Mouse (Mus musculus) intestine, postnatal 0 days (tissue): ENCODE measurements around the gene Hyal3. TPM values are rescaled to one million over a fixed set of nuclear protein-coding genes. Genes with fewer than 3 reads are reported as not detected.

Experiments used
- ATAC-seq: fragments of 200-750 bp; cut with Nextera tagmentation; 2 replicates; pipeline ENCODE4 v1.8.0; 2017; ENCODE audit warnings: mild to moderate bottlenecking, moderate TSS enrichment, moderate library complexity
- H3K27ac ChIP-seq: fragments of 300-500 bp; sonication (generic); 2 replicates; pipeline ENCODE4 v1.5.1; 2014; ENCODE audit warnings: mild to moderate bottlenecking, low read depth, low read length, moderate library complexity
- H3K27me3 ChIP-seq: fragments of 300-500 bp; sonication (generic); replicated peaks from 2 replicates; pipeline ENCODE4 v1.6.1; 2014; ENCODE audit warnings: low read length, mixed read lengths; ENCODE audit not compliant: control insufficient read depth, insufficient read depth
- H3K36me3 ChIP-seq: fragments of 300-500 bp; sonication (generic); 2 replicates; pipeline ENCODE4 v1.6.1; 2014; ENCODE audit warnings: mild to moderate bottlenecking, moderate library complexity; ENCODE audit not compliant: control insufficient read depth, insufficient read depth
- H3K4me1 ChIP-seq: fragments of 300-500 bp; sonication (generic); replicated peaks from 2 replicates; pipeline ENCODE4 v1.6.1; 2014; ENCODE audit warnings: antibody characterized with exemption, low read length, mixed read lengths; ENCODE audit not compliant: control insufficient read depth, insufficient read depth
- H3K4me2 ChIP-seq: fragments of 300-500 bp; sonication (generic); replicated peaks from 2 replicates; pipeline ENCODE4 v1.6.1; 2014; ENCODE audit warnings: low read depth, mild to moderate bottlenecking, moderate library complexity
- H3K4me3 ChIP-seq: fragments of 300-500 bp; sonication (generic); 2 replicates; pipeline ENCODE4 v1.5.1; 2014; ENCODE audit warnings: low read depth, low read length
- H3K9ac ChIP-seq: fragments of 300-500 bp; sonication (generic); 2 replicates; pipeline ENCODE4 v1.6.1; 2014; ENCODE audit warnings: mild to moderate bottlenecking, low read depth, low read length
- H3K9me3 ChIP-seq: fragments of 300-500 bp; sonication (generic); 2 replicates; pipeline ENCODE4 v1.6.1; 2016; ENCODE audit warnings: mixed run types; ENCODE audit not compliant: control insufficient read depth
- CTCF ChIP-seq: sonication (generic); IDR thresholded peaks from 2 replicates; pipeline ENCODE4 v1.5.1; 2016; ENCODE audit warnings: low read depth, mild to moderate bottlenecking, control low read depth, antibody characterized with exemption, moderate library complexity
- WGBS: fragments of 180-500 bp; shearing (Covaris S2); extraction: QIAGEN DNeasy Blood & Tissue Kit; methylation state at CpG from one replicate; pipeline ENCODE4 v1.1.7; 2014; 5-methylcytosine and 5-hydroxymethylcytosine counted together
- polyA plus RNA-seq: library from polyadenylated mRNA; unstranded; fragments of >200 nt; fragmentation: Nextera tagmentation; extraction: Ambion mirVana; gene quantifications from 2 replicates; pipeline ENCODE4 v1.2.1, GENCODE M21; 2015

Hyal3 gene
- polyA plus RNA-seq, 1 experiment from 2014 or later, result 0.50 TPM

GRCm38 (mm10) chr9:107635279-107636028 is 54.8 kb downstream of the Hyal3 start, which contains the start of gene Gnai2:
TSS of gene Gnai2 (minus strand) at chr9:107635367.
- 5% methylated on average over 38 of the region's 38 CpGs for WGBS
- Histone ChIP-seq H3K27ac (peak within 1 kb of the TSS; percentile 83), H3K4me1 (0 out of 2 replicates have a peak, but pooled peaks cover 5% of the 10 kb centered on the region), H3K27me3 (no peaks in the 10 kb centered on the region), H3K4me3 (peak within 1 kb of the TSS; percentile 95), H3K36me3 (no peaks in the 10 kb centered on the region), H3K9ac (peak within 1 kb of the TSS; percentile 87), H3K4me2 (peak within 1 kb of the TSS; percentile 97), H3K9me3 (no peaks in the 10 kb centered on the region)
- peak; percentile 7 for TF ChIP-seq CTCF
- ATAC-seq, result peak; percentile 95

Other genes starting within 250 kb of the Hyal3 start
- gene Hemk1, start 242.5 kb upstream of the Hyal3 start, polyA plus RNA-seq, result 5.9 and 8.2 TPM in 2 replicates
- 0.14 and 0.20 TPM in 2 replicates for gene 6430571L13Rik, start 240.2 kb upstream of the Hyal3 start, polyA plus RNA-seq
- 0.14 and 0.22 TPM in 2 replicates for gene Cacna2d2, start 181.2 kb upstream of the Hyal3 start, polyA plus RNA-seq
- gene Tmem115, start 46.9 kb upstream of the Hyal3 start, polyA plus RNA-seq, result 36.3 and 38.0 TPM in 2 replicates
- gene Cyb561d2, start 38.6 kb upstream of the Hyal3 start, polyA plus RNA-seq, result 36.3 and 38.9 TPM in 2 replicates
- gene Nprl2, start 38.6 kb upstream of the Hyal3 start, polyA plus RNA-seq, result 20.0 and 20.7 TPM in 2 replicates
- 4.0 and 5.0 TPM in 2 replicates for gene Zmynd10, start 33.5 kb upstream of the Hyal3 start, polyA plus RNA-seq
- gene Rassf1, start 29.3 kb upstream of the Hyal3 start, polyA plus RNA-seq, result 44.3 and 48.0 TPM in 2 replicates
- 38.7 and 41.6 TPM in 2 replicates for gene Tusc2, start 17.6 kb upstream of the Hyal3 start, polyA plus RNA-seq
- 47.5 and 52.8 TPM in 2 replicates for gene Hyal2, start 12.9 kb upstream of the Hyal3 start, polyA plus RNA-seq
- 2.4 and 2.8 TPM in 2 replicates for gene Hyal1, start 3.9 kb upstream of the Hyal3 start, polyA plus RNA-seq
- gene Naa80, start 1.9 kb upstream of the Hyal3 start, polyA plus RNA-seq, result 20.4 and 21.4 TPM in 2 replicates
- gene Ifrd2, start 6.8 kb downstream of the Hyal3 start, polyA plus RNA-seq, result 36.9 and 38.9 TPM in 2 replicates
- 37.1 and 37.3 TPM in 2 replicates for gene Sema3b, start 28.4 kb downstream of the Hyal3 start, polyA plus RNA-seq
- gene Gnai2, start 54.5 kb downstream of the Hyal3 start, polyA plus RNA-seq, result 245 and 265 TPM in 2 replicates
- 15.5 and 15.6 TPM in 2 replicates for gene Slc38a3, start 88.7 kb downstream of the Hyal3 start, polyA plus RNA-seq
- 1.6 and 1.9 TPM in 2 replicates for gene Gnat1, start 98.9 kb downstream of the Hyal3 start, polyA plus RNA-seq
- 3.9 and 4.4 TPM in 2 replicates for gene Sema3f, start 129.7 kb downstream of the Hyal3 start, polyA plus RNA-seq
- gene Rbm5, start 190.2 kb downstream of the Hyal3 start, polyA plus RNA-seq, result 48.9 and 51.4 TPM in 2 replicates